Mouse (Mus musculus) heart, adult 11 months (tissue): ENCODE results near the gene Slc22a21.

ENCODE experiments used
- DNase-seq: peaks from one replicate; pipeline ENCODE4 v3.0.0; 2022

The Slc22a21 gene

GRCm38 (mm10) chr11:53979788-53980621 is at the start of gene Slc22a21:
Slc22a21 (minus strand) TSS chr11:53980332.
- DNase-seq, result peak; percentile 98

DNA sequence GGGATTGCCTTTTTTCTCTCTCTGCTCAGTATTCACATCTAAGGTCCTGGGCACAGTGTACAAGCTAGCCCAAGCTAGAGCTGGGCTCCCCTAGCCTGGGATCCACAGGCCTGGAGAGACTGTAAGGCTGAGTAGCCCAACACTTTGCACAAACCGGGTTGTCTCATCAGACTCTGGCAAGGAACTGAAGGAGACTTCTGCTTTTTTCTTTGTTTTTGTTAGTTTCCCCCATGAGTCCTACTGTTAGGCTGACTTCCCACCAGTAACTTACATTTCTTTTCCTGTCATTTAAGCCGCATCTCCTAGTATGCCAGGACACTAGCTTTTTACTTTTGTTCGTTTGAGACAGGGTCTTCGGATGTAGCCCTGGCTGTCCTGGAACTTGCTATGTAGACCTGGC is 48.9 kb upstream of the Slc22a21 start:
- DNase-seq, result no peak

DNA sequence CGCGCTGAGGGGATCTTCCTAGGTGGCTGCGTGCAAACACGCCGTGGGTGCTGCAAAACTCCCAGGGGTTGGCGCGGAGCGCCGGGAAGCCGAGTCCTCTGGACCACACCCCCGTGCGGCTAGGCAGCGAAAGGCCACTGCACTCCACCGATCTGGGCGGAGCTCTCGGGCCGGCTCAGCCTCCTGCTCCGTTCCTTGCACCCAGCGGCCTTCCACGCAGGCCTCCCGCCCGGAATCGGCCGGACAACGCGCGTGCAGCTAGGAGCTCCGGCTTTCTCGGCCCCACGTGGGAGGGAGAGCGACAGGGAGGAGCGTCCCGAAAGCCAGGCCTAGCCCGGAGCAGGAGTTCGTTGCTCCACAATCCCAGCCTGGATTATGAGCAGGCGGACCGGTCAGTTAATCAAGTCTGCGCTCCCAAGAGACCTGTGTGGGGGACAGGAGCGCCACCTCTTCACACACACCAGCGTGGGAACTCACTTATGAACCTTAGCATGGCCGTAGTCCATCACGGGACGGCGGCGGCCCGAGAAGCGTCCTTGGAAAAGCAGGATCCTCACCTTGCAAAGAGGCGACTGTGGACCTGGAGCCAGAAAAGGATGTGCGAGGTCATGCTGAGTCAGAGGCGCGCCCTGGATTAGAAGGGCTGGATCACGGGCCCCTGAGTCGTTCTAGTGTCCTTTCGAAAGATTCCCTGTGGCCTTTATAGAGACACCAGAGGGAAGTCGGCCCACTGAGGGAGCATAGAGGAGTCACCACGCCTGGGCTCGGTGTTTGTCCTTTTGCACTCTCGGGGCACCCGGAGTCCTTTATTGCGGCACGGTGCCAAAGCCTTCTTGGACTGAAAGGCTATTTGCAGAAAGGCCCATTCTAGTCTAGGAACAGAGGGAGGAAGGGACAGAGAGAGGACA is 48.2 kb upstream of the Slc22a21 start, which contains the start of gene Slc22a4:
Gene Slc22a4, minus strand, starts transcription at position 47 of the 908 bp plus-strand sequence.
- DNase-seq, result peak; percentile 99

DNA sequence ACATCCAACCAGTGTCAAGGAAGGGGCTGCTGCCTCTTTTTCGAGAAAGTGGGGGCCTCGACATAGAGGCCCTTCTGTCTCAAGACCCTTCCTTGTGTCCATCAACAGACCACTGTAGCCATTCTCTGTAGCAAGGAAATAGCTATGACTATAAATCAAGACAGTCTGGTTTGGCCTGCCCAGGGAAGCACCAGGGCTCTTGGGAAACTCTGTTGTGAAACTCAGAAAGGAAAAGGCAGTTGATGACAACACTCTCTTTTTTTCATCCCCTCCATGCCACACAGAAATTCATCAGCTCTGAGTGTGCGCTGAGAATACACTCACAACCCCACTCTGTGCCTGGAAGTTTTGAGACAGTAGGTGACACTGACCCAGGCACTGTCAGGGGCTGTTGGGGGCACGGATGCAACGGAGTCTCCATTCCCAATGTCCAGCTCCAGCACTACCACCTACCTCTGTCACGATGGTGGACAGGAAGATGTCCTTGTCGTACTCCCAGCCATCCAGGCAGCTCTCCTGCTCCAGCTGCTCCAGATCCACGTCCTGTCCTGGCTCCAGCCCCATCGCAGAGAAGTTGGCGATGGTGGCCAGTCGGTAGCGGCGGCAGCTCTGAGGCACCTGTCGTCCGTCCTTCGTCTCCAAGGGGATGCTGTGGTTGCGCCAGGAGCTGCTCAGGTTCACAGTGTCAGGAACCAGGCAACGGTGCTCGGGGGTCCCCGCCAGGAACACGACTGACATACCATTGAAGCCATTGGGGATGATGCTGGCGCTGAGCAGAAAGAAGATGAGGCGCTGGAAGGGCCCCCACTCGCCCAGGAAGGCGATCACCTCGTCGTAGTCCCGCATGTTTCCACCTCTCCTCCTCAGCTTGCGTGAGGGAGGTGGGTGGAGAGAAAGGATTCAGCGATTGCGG is 47.3 kb upstream of the Slc22a21 start:
- DNase-seq, result no peak

DNA sequence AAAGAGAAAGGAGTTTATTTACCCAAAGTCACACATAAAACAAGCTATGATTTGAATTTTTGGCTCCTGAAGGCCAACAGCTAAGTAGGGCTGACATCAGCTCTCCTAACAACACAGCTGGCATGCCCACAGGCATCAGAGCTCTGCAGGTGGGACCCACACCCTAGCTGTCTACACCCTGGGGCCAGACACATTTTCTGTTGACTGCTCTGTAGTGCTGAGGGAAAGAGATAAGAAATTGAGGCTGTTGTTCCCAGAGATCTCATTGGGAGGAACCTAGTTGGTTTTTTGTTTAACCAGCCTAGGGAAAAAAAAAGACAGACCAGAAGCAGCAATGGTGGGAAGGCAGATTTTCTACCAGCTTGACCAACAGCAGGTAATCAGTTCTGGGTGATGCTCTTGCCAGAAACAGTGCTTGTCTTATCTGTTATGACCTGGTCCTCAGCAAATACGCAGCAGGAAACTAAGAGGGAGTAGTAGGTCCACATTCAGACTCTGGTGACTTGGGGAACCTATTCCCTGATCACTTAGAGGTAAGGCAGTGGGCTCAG is 46.4 kb upstream of the Slc22a21 start:
- peak; percentile 86 for DNase-seq

DNA sequence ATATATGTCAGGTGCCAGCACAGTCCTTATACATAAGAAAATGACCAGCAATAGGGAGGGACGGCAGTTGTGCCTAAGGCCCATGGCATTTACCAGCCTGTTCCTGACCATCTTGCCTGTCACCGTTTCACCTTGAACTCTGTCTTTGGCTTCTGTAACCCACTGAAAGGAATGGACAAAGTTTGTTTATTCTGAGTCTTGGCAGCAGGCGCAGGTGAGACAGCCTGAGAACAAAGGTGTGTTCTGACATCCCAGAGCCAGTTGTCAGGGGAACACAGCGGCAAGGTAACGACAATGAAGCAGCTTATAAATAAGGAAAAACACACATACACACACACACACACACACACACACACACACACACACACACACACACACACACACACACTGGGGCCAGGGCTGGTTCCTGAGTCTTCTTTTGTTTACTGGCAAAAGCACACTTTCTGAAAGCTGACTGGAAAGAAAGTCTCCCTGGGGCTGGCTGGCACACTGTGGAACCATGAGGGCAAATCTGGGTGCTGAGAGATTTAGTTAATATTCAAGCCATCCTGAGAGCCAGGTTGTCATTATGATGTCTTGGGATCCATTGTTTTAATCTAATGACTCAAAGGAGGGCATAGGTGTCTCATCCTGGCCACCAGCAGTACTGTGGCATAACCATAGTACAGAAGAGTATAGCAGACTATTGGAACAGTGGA is 41.4 kb upstream of the Slc22a21 start:
- DNase-seq, result peak; percentile 77

DNA sequence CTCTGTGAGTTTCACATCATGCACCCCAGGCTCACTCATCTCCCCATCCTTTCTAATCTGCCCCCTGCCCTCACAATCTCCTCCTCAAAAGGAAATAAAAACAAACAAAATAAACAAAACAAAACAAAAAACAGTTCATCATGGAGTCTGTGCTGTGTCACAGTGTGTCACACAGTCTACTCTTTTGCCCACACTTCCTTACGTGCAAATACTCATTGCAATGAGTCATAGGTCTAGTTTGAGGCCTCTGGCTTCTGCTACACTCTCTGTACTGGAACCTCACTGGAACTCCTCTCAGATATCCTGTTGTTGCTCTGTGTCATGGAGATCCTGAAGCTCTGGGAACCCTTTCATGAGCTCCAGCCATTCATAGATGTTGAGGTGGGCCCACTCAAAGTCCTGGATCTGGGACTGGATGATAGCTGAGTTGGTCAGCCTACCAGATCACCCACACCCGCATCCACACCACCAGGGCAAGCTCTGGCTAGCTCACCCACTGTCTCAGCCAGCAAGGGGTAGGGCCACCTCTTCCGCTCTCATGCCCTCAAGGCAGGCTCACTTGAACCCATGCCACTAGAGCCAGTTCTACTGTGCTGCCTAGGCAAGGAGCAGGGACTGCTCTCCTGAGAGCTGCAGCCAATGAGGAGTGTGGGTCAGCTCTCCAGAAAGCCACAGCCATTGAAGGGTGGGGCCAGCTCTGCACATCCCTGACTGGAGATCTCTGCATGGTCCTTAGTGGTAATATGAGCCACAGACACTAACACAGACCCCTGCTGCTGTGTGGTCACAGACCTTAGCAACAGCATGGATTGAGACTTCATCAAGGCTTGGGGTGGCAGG is 39.0 kb upstream of the Slc22a21 start:
- peak; percentile 88 for DNase-seq

DNA sequence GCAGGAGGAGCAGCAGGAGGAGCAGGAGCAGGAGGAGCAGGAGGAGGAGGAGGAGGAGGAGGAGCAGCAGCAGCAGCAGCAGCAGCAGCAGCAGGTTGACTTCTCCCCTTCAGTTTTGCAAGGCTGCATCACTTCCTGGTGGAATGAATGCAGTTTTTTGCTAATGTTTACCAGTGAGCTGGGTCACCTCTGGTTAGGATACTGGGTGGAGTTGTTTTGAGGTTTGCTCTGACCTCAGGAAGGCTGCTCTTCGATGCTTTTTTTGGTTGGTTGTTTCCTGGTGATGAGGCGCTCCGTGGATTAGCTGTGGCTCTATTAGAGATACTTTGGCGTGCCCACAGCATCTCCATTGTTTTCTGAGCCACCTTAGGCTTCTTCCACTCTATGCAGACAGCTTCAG is 37.5 kb upstream of the Slc22a21 start:
- DNase-seq, result peak; percentile 70

DNA sequence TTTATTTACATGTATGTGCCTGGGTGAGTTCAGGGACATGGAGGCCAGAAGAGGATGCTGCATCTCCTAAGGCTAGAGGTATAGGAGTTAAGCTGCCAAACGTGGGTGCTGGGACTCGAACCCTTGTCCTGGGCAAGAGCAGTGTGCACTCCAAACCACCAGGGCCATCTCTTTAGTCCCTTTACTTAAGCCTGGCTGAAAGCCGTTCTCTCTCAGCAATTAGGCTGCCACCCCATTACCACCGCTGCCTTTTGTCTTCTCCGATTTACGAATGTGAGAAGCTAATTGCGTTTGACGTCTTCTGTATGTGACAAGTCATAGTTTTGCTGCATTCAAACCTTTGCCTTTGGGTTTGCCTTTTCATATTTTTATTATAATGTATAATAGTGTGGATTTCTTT is 35.9 kb upstream of the Slc22a21 start:
- peak; percentile 60 for DNase-seq

- DNase-seq, result peak; percentile 24
Measured at GRCm38 (mm10) chr11:54012961-54013360, 32.8 kb upstream of the Slc22a21 start.

DNA sequence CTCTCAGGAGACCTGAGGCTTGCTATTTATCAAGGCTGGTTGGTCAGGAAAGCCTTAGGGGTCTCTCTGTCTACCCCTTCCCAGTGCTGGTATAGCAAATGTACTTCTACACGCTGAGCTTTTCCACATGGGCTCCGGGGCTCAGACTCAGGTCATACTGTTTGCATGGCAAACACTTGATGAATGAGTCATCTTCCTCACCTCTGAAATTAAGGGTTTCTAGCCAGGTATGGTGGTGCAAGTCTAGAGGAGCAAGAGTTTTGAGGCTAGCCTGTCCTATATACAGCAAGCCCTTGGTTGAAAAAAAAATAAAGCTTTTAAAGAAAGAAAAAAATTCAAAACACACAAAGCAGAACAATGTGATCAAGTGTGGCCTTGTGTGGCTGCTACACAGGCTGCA is 31.1 kb upstream of the Slc22a21 start:
- DNase-seq, result peak; percentile 48

- peak; percentile 95 for DNase-seq
Measured at GRCm38 (mm10) chr11:54008416-54008920, 28.3 kb upstream of the Slc22a21 start.

- DNase-seq, result peak; percentile 93
Measured at GRCm38 (mm10) chr11:54007717-54008116, 27.6 kb upstream of the Slc22a21 start.

DNA sequence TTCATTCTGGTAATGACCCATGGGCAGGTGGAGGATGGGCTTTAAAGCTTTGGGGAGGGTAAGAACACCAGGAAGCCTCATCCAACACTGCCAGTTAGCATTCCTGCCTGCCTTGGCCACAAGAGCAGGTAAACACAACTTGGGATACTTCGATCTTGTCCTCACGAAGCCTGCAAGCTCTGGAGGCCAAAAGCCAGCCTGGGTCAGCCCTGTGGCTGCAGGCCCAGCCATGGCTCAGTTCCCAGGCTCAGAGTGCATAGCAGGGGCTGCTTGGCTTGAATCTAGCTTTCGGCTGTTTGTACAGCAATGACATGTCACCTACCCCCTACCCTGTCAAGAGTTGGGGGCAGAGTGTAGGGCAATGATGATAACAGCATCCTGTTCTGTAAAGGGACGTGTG is 26.8 kb upstream of the Slc22a21 start:
- DNase-seq, result peak; percentile 98

GRCm38 (mm10) chr11:54006362-54006761 is 26.2 kb upstream of the Slc22a21 start:
- peak; percentile 78 for DNase-seq

- DNase-seq, result peak; percentile 83
Measured at GRCm38 (mm10) chr11:54004734-54005133, 24.6 kb upstream of the Slc22a21 start.

GRCm38 (mm10) chr11:54004221-54004620 is 24.1 kb upstream of the Slc22a21 start:
- peak; percentile 92 for DNase-seq

DNA sequence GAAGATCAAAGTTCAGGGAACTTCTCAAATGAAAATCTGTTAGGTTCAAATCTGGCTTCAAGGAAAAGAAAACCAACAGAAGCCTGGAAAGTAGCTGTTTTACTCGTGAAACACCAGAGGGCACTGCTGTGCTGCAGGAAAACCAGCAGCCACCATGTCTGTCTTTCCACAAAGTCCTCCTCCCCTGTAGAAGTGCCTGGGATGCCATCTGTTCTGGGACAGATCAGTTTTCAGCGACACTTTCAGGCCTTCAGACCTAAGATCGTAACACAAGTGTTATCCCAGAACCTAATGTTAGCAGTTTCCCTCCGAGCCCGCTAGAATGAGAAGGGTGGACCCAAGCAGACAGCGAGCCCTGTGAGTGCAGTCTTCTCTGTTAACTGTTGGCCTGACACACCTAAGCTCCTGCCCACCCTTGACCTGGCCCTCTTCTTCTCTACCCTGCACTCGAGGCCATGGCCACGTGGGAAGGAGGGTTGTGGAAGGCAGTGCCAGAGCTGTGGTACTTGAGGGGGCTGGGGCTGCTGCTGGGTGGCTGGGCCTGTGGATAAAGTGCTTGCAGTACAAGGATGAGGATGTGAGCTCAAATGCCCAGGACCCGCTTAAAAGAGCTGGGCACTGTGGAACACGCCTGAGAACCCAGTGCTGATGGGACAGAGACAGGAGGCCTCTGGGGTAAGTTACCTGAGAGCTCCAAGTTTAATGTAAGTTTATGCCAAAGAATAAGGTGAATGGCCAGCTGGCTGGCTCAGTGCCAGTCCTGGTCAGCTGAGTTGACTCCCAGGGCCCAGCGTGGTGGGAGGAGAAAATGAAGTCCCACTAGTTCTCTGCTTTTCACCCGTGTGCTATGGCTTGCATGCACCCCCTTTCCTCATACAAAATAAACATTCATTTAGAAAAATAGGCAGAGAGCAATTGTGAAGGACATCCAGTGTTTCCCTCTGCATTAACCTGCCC is 22.9 kb upstream of the Slc22a21 start:
- DNase-seq, result peak; percentile 87

DNA sequence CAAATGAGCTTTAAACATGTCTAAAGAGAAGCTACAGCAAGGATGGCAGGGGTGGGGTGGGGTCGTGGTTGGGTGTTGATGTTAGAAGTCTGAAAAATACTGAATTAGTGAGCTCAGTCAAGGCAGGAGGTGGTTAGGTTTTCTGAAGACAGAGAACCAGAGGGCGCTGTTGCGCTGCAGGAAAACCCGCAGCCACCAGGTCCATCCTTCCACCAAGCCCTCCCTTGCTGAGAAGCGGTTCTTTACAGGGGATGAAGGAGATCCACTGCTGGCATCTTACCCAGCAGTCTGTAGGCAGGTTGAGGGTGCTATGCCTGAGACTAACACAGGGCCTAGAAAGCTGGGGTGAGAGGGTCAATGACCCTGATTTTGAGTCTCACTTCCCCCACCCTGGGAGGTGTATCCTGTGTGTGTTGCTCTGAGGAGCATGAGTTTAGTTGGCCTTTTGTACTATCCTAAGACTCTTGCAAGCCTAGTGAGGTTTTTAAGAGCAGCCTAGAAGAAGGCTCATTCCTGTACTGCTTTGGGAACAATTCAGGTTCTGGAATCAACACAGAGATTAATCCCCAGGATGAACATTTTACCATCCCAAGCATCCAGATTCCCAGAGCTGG is 22.1 kb upstream of the Slc22a21 start:
- peak; percentile 95 for DNase-seq
